Mouse (Mus musculus): ENCODE data around the gene Emid1.

The Emid1 gene

DNA sequence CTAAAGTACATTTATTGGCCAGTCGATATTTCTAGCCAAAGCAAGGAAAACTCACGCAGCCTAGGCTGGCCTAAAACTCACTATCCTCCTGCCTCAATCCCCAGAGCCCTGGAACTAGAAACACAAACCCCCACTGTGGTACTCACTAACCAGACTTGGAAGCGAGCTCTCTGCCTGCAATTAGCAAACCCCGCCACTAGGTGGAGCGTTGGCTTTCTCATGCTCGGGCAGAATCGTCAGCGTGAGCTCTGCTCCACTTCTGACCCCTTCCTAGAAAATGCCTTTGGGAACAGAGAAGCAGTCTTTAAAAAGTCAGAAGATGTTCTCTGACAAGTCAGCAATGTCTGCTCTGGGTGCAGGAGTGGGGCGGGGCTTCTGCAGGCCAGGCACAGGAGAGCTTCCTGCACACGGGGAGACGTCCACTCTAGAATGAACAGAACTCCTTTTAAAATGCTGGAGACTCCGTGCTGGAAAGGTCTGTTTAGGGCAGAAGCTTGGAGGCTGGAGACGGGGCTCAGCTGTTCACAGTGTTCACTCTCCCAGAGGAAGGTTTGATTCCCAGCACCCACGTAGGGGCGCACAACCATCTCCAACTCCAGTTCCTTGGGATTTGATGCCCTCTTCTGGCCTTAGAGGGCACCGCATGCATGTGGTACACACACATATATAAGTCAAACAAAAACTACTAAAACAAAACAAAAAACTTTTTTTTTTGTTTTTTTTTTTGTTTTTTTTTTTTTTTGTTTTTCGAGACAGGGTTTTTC is 8.8 kb upstream of the Emid1 start:
- DNase-seq (ENCODE audit: low spot score) = peak; percentile 25

GRCm38 (mm10) chr11:5158056-5158455 is 6.0 kb upstream of the Emid1 start:
- DNase-seq (ENCODE audit: low spot score) = no peak

DNA sequence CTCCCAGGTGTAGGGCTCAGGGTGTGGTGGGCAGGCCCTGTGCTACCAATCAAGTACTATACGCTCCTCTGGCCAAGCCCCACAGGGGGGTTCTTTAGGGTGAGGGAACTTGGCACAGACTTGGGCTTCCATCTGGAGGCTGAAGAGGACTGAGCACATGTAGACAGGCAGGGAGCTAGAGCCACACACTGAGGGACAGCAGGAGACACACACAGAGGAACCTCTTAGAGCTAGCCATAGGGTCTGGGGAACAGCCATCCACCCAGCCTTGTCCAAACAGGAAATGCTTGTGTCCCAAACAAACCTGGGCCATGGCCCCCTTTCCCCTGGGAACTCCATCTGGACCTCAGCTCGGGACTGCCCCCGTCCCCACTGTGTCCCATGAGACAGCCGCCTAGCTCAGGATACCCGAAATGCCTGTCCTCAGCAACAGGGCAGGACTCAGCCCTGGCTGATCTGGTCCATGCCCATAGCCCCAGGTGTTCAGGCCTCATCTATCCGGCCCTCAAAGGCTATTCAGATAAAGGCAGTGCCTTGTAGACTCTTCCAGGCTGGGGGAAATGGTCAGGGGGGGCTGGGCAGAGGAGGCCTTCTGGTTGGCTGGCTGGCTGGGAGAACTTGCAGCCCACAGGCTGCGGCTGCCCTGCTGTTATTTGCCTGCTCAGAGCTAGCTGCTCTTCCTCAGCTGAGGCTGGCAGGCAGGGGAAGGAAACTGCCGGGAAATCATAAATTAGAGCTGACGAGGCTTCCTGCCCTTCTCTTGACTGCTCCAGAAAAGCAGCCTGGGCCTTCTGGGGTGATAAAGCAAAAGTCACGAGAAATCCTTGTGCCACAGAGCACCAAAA is 3.1 kb upstream of the Emid1 start:
- DNase-seq (ENCODE audit: low spot score) = no peak

- no peak for DNase-seq (ENCODE audit: low spot score)
Observed at GRCm38 (mm10) chr11:5151247-5151630, 818 bp downstream of the Emid1 start.

- DNase-seq (ENCODE audit: low spot score) = no peak
Observed at GRCm38 (mm10) chr11:5150416-5151246, 1.4 kb downstream of the Emid1 start.

- no peak for DNase-seq (ENCODE audit: low spot score)
Observed at GRCm38 (mm10) chr11:5149955-5150354, 2.1 kb downstream of the Emid1 start.

GRCm38 (mm10) chr11:5149249-5149648 is 2.8 kb downstream of the Emid1 start:
- no peak for DNase-seq (ENCODE audit: low spot score)

- no peak for DNase-seq (ENCODE audit: low spot score)
Observed at GRCm38 (mm10) chr11:5145600-5145999, 6.5 kb downstream of the Emid1 start.

DNA sequence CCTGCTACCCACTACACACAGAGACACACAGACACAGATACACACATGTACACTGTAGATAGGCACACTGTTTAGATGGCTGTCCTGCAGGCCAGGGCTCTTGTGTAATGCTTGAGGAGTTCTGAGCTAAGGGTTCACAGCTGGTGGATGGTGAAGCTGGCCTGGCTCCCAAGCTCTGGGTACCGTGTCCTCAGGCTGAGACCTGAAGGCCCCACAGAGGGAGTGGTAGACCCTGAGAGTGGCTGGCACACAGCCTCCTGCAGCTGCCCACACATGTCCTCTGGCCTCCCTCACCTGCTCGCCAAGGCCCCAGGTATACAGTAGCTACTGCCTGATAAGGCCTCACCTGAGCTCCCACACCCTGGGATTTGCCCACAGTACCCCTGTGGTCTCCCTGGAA is 10.1 kb downstream of the Emid1 start:
- DNase-seq (ENCODE audit: low spot score) = no peak

- no peak for DNase-seq (ENCODE audit: low spot score)
Observed at GRCm38 (mm10) chr11:5141252-5141651, 10.8 kb downstream of the Emid1 start.

DNA sequence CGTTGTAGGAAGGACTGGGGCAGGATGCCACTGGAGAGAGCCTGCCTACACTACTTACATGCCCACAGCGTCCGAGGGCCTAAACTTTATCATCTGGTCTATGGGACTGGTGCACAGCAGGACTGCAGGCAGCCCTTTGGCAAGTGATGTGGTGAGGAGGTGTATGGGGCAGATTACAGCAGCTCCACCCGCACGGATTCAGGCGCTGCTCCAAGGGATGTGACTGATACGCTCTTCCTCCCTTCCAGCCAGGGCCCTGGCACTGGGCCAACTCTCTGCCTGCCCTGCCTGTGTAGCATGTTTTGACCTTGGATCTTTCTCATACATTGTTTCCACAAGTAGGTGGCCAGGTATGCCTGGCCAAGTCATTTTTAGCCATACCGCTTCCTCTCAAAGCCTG is 11.4 kb downstream of the Emid1 start:
- DNase-seq (ENCODE audit: low spot score) = peak; percentile 43

DNA sequence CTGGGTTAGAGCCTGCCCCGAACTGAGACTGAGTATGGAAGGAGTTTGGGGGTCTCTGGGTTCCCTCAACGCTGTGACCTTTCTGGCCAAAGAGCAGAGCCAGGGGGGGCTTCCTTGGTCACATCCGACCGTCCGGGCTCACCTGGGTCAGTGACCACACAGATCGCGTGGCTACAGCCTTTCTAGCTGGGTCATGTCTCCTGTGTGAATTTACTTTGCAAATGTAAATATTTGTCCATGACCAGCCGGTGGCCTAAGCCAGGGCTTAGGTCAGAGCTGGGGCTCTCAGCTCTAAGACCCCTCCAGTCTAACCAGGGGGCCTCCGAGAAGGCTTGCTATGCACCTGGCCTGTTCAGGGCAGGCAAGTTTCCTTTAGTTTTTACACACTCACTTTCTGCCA is 12.7 kb downstream of the Emid1 start:
- DNase-seq (ENCODE audit: low spot score) = no peak

DNA sequence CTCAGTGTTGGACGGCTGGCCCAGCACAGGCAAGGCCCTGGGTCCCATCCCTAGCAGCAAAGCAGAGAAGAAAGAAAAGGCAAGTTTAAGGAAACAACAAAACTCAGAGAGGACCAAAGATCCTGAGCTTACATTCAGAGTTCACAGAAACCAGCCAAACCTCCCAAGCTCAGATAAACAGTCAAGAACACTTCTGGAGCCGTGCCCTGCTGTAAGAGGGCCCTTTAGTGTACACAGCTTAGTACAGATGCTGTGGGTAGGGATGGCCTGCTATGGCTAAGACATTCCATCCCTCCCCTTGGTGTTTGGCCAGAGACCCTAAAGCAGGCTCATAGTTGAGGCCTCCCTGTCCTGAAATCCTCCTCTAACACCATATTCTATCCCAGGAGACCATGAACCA is 13.4 kb downstream of the Emid1 start:
- no peak for DNase-seq (ENCODE audit: low spot score)

- no peak for DNase-seq (ENCODE audit: low spot score)
Observed at GRCm38 (mm10) chr11:5135914-5136313, 16.1 kb downstream of the Emid1 start.

DNA sequence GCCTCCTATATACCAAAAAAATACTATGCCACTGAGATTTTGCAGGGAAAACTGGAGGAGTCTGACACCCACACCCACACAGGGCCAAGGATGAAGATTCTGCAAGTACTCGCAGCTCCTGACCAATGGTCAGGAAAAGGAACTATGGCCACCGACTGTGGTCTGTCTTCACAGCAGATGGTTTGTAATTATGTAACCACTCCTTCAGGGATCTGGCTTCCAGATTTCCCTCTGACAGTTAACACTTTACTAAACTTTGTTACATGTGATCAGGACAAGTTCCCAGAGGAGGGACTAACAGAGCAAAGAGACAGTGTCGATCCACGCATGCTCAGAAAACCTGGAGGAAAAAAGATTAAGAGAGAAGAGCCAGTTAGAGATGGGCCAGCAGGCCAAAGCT is 19.3 kb downstream of the Emid1 start:
- no peak for DNase-seq (ENCODE audit: low spot score)

DNA sequence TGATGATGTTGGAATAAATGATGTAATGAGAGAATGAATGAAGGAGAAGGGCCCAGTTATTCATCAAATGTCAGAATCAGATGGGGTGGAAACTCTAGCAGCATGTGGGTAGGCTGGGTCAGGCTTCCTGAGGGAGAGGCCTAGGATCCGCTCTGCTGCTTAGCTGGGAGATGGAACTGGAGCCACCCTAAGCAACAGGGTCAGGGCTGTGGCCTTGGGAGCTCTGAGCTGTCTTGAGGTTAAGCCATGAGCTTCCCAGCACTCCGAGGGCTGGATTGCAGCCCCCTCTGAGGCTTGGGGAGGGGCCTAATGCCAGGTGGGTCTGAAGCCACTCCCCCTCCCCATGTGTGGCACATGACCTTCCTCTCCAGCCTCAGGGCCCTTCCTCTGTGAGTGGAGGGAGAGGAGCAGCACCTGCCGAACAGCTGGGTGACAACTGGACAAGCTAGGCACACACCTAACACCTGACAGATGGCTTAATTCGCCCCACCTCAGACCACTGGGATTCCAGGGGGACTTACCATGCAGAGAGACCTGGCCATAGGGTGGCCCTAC is 21.9 kb downstream of the Emid1 start:
- no peak for DNase-seq (ENCODE audit: low spot score)

DNA sequence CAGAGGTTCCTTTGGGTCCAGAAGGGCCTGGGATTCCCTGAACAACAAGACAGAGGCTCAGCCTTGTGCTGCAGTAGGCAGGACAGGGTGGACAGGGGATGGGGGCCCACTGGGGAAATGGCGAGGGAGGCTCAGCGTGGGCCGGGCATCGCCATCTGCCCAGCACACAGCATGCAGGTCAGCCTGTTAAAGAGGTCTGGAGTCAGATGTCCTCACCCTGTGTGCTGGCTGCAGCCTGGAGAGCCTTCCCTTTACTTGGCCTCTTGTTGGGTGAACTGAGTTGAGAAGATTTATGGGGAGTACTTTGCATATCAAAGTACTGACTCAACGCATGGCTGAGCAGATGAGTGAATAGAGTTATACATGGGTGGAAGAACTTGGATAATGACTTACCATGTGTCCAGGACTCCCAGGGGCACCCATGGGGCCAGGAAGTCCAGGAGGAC is 23.0 kb downstream of the Emid1 start:
- no peak for DNase-seq (ENCODE audit: low spot score)

- DNase-seq (ENCODE audit: low spot score) = no peak
Observed at GRCm38 (mm10) chr11:5125713-5126112, 26.3 kb downstream of the Emid1 start.

DNA sequence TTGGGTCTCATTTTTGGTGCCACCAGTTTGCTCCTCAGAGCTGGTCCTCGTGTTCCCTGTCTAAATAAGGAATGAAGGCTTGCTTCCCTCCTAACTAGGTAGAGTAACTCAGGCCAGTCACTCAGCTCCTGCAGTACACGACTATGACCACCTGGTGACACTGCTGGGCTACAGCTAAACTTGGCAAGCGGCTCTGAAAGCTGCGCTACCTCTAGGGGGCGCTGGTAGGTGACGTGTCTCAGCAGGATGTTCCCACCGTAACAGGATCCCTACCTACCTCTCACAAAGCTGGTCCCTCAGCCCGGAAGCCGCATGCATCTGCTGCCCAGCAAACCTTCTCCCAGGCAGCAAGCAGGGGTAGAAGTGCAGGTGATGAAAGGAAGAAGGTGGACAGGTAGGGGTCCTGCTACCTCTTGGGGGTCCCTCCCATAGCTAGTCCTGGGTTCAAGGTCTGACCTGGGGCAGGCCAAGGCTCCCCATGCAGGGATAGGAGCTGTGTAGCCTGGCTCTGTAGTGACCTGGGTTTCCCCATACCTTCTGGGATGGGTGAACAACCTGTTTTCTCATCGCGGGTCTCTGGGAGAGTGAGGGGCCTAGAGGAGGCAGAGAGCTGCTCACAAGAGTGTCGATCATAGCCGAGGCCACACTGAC is 37.0 kb downstream of the Emid1 start:
- DNase-seq (ENCODE audit: low spot score) = peak; percentile 93

DNA sequence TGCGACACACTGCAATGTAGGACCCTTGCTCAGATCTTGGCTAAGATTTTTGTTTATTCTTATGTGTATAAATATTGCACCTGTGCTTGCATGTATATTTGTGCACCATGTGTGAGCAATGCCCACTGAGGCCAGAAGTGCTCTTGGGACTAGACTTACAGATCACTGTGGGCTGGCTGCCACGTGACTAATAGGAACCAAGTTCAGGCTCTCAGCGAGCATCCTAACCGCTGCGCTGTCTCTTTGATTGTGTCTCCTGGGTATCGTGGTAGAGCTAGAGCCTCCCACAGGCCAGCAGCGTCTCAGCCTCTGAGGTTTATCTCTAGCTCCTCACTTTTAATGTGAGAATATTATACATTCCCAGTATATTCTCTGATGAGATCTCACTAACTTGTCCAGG is 38.4 kb downstream of the Emid1 start:
- DNase-seq (ENCODE audit: low spot score) = no peak

DNA sequence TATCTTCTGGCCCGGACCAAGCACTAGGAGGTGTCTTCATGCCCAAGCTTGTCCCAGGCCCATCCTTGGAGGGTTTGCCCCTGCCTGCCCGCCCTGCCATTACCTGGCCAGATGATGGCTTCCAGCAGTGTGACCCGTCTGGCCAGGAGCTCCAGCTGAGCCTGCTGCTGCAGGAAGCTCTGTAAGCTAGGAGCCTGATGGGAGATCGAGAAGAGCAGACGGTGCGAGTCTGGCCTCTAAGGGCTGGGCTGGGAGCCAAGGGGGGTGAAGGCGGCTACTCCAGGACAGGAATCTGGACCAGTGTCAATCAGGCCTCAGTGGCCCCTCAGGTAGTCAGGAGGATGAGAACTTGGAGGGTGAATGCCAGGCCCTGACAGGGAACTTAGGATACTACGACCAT is 42.6 kb downstream of the Emid1 start:
- DNase-seq (ENCODE audit: low spot score) = no peak
